Mouse (Mus musculus): ENCODE measurements around the gene Pdlim1.

GRCm38 (mm10) chr19:40247268-40247666 is 24.4 kb downstream of the Pdlim1 start:
- no peak for TF ChIP-seq POLR2A (IDR thresholded peaks at IDR 0.05; ENCODE audit: insufficient read depth, low read depth, low read length)
- TF ChIP-seq CTCF (IDR thresholded peaks at IDR 0.05; ENCODE audit: insufficient read depth, low read depth, low read length) = no peak

Data from olfactory bulb, adult 2 months (tissue).